Mouse (Mus musculus): ENCODE results near the gene Ccser2. TPM values are rescaled to one million over a fixed set of nuclear protein-coding genes. Genes with fewer than 3 reads are reported as not detected.

The Ccser2 gene
- total and polyA plus RNA-seq, 3 experiments = 8.8 to 9.6 (median 9.3) TPM

DNA sequence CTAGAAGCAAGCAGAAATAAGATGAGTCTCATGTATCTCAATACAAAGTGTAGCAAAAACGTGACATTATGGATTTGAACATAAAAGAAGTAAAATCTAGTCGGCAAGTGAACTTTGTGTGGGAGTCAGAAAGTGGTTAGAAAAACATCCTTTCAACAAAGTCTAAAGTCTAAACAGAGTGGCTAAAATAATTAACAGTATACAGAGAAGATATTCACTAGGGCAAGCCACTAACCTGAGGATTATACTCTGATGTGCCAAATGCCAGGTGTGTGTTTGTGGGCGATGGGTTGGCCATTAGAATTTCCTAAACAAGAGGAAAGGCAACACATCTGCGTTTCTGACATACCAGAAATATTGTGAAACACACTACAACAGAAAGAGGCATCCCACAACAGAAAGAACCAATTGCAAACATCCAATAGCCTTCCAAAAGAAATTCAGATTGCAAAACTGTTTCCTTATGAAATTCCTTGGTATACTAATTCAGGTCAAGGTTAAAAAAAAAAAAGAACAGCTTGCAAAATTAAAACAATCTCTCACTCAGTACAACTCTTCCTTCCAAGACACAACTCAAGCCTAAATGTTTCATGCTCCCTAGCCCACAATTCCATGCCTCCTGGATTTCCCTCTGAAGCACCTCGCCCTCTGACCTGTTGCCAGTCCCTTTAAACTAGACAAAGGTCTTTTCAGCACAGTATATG lies 47.1 kb downstream of the Ccser2 start:
- Histone ChIP-seq H3K27me3 (replicated peaks) (no peaks in the 10 kb centered on the region), H3K9me3 (replicated peaks; ENCODE audit: low read length) (no peaks in the 10 kb centered on the region), H3K4me1 (ENCODE audit: control insufficient read depth in 1 of 2, insufficient read depth in 2 of 2) (peaks cover 4 to 14% of the 10 kb centered on the region in 2 experiments; a peak in 2 of 4 replicates), H3K36me3 (replicated peaks in 1 of 2; ENCODE audit: control insufficient read depth in 1 of 2, insufficient read depth in 1 of 2, low read length in 1 of 2) (peaks cover 23 to 69% of the 10 kb centered on the region in 2 experiments), H3K27ac (ENCODE audit: insufficient read depth, low read depth) (no peak overlapping the region), H3K4me3 (replicated peaks in 1 of 3; ENCODE audit: low read depth in 2 of 3, low read length in 2 of 3, poor library complexity in 1 of 3) (no peak overlapping the region), H3K9ac (ENCODE audit: insufficient read depth, low read depth) (no peak overlapping the region), H3K79me2 (replicated peaks; ENCODE audit: control insufficient read depth, extremely low read depth, insufficient read depth, poor library complexity, severe bottlenecking) (no peaks in the 10 kb centered on the region), H3K4me2 (ENCODE audit: insufficient read depth, low read depth, poor library complexity, severe bottlenecking) (no peak overlapping the region)
- in situ Hi-C loops (cut with MboI; ENCODE audit: low pct_ligation_motif_present, low pct_unique_long_range_greater_than_20kb, low sequenced_read_pairs) = no loop called here
- TF ChIP-seq USF2 (conservative IDR thresholded peaks at IDR 0.05; ENCODE audit: low read depth, low read length) (no peak), RAD21 (IDR thresholded peaks at IDR 0.05; ENCODE audit: low read depth, low read length) (no peak), CHD2 (IDR thresholded peaks at IDR 0.05; ENCODE audit: low read length) (no peak), TBP (conservative IDR thresholded peaks at IDR 0.05; ENCODE audit: low read depth, low read length) (no peak), TCF12 (IDR thresholded peaks at IDR 0.05; ENCODE audit: low read depth, low read length) (no peak), ELF1 (IDR thresholded peaks at IDR 0.05; ENCODE audit: low read depth, low read length) (no peak), CHD1 (IDR thresholded peaks at IDR 0.05; ENCODE audit: low read depth, low read length) (no peak), ETS1 (conservative IDR thresholded peaks at IDR 0.05; ENCODE audit: low read depth, low read length) (no peak), ZMIZ1 (IDR thresholded peaks at IDR 0.05; ENCODE audit: low read depth, low read length) (no peak), POLR2AphosphoS2 (IDR thresholded peaks at IDR 0.05; ENCODE audit: low read depth, low read length) (no peak), BHLHE40 (IDR thresholded peaks at IDR 0.05; ENCODE audit: low read depth, low read length) (no peak), ZC3H11A (IDR thresholded peaks at IDR 0.05; ENCODE audit: low read depth, low read length) (no peak)
- dilution Hi-C loops (cut with MboI; ENCODE audit: extremely low pct_ligation_motif_present, extremely low pct_unique_long_range_greater_than_20kb, low sequenced_read_pairs) = no loop called here
- DNase-seq (ENCODE audit: extremely low read depth) = no peak

DNA sequence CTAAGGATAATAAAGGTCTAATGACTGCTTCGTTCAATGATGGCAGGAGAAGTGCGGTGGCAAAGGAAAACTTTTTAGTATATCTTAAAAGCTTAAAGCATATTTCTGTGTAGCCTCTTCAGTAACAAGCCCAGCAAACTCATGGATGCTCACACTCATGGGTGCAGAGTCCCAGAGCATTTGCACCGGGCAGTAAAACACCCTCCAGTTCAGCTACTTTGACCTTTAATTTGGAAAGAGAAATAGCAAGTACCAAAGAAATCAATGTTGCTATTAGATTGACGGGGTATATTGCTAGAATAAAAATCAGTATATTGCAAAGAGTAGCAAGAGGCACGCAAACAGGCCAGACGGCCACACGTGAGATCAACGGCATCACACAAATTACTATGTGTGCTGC lies 48.7 kb downstream of the Ccser2 start:
- TF ChIP-seq SMC3 (IDR thresholded peaks at IDR 0.05; ENCODE audit: low read depth, low read length) (no peak), USF1 (IDR thresholded peaks at IDR 0.05; ENCODE audit: low read depth, low read length) (no peak), MXI1 (IDR thresholded peaks at IDR 0.05; ENCODE audit: low read depth, low read length) (no peak), PAX5 (IDR thresholded peaks at IDR 0.05; ENCODE audit: low read length) (no peak), MAZ (IDR thresholded peaks at IDR 0.05; ENCODE audit: low read depth, low read length) (no peak), MYC (IDR thresholded peaks at IDR 0.05; ENCODE audit: low read depth, low read length) (no peak)
- Histone ChIP-seq H3K36me3 (replicated peaks in 1 of 2; ENCODE audit: control insufficient read depth in 1 of 2, insufficient read depth in 1 of 2, low read length in 1 of 2) (peaks cover 21 to 62% of the 10 kb centered on the region in 2 experiments), H3K4me2 (ENCODE audit: insufficient read depth, low read depth, poor library complexity, severe bottlenecking) (no peak overlapping the region), H3K9ac (ENCODE audit: insufficient read depth, low read depth) (no peak overlapping the region), H3K27me3 (replicated peaks) (no peaks in the 10 kb centered on the region), H3K9me3 (replicated peaks; ENCODE audit: low read length) (no peaks in the 10 kb centered on the region), H3K4me1 (ENCODE audit: control insufficient read depth in 1 of 2, insufficient read depth in 2 of 2) (peaks cover 4 to 14% of the 10 kb centered on the region in 2 experiments; a peak in 2 of 4 replicates), H3K4me3 (replicated peaks in 1 of 3; ENCODE audit: low read depth in 2 of 3, low read length in 2 of 3, poor library complexity in 1 of 3) (no peak overlapping the region), H3K79me2 (replicated peaks; ENCODE audit: control insufficient read depth, extremely low read depth, insufficient read depth, poor library complexity, severe bottlenecking) (no peaks in the 10 kb centered on the region), H3K27ac (ENCODE audit: insufficient read depth, low read depth) (no peak overlapping the region)
- in situ Hi-C loops (cut with MboI; ENCODE audit: low pct_ligation_motif_present, low pct_unique_long_range_greater_than_20kb, low sequenced_read_pairs) (no loop called here), dilution Hi-C loops (cut with MboI; ENCODE audit: extremely low pct_ligation_motif_present, extremely low pct_unique_long_range_greater_than_20kb, low sequenced_read_pairs) (no loop called here)
- no peak for DNase-seq (ENCODE audit: extremely low read depth)
